Mouse (Mus musculus) olfactory bulb, adult 2 months (tissue): ENCODE data around the gene Atg2a. TPM values are rescaled to one million over a fixed set of nuclear protein-coding genes. Genes with fewer than 3 reads are reported as not detected.
A peak's percentile ranks its signal among the peaks of the same experiment; 100 is the strongest.

ENCODE experiments used
- H3K27ac ChIP-seq: fragments of 200-500 bp; 2 replicates; pipeline ENCODE4 v1.5.1; 2012; ENCODE audit warnings: low read depth, low read length; ENCODE audit not compliant: insufficient read depth
- H3K4me1 ChIP-seq: fragments of 200-500 bp; 2 replicates; pipeline ENCODE4 v1.6.1; 2012; ENCODE audit warnings: low read length; ENCODE audit not compliant: control insufficient read depth, insufficient read depth
- H3K4me3 ChIP-seq: fragments of 200-500 bp; 2 replicates; pipeline ENCODE4 v1.5.1; 2012; ENCODE audit warnings: mild to moderate bottlenecking, low read depth, low read length, moderate library complexity; ENCODE audit not compliant: insufficient read depth
- CTCF ChIP-seq: fragments of 200-500 bp; IDR thresholded peaks from 2 replicates; pipeline ENCODE4 v1.5.1; 2012; ENCODE audit warnings: low read depth, mild to moderate bottlenecking, low read length, moderate library complexity; ENCODE audit not compliant: insufficient read depth
- POLR2A ChIP-seq: fragments of 200-500 bp; IDR thresholded peaks from 2 replicates; pipeline ENCODE4 v1.6.1; 2012; ENCODE audit warnings: mild to moderate bottlenecking, low read depth, low read length, moderate library complexity; ENCODE audit not compliant: insufficient read depth
- WGBS: fragments of 180-500 bp; shearing (Covaris S2); methylation state at CpG from one replicate; pipeline ENCODE4 v1.1.7; 2018; 5-methylcytosine and 5-hydroxymethylcytosine counted together
- polyA plus RNA-seq: library from polyadenylated mRNA; stranded (reverse); fragments of >200 nt; gene quantifications from 2 replicates; pipeline ENCODE4 v1.2.4, GENCODE M21; 2012; ENCODE audit warnings: low replicate concordance; ENCODE audit not compliant: missing spikeins, insufficient read depth, insufficient read length

Atg2a gene
- polyA plus RNA-seq, 1 experiment, result not detected

GRCm38 (mm10) chr19:6271206-6271605, 29.7 kb downstream of the Atg2a start:
- no peak for TF ChIP-seq POLR2A
- TF ChIP-seq CTCF, result no peak
- WGBS, result 58% methylated on average over 8 of the region's 8 CpGs
- H3K4me3 ChIP-seq, result no peak overlapping the region
- H3K27ac ChIP-seq, result no peak overlapping the region
- peaks cover 2% of the 10 kb centered on the region; the same call in 1 of the 2 replicates for H3K4me1 ChIP-seq

DNA sequence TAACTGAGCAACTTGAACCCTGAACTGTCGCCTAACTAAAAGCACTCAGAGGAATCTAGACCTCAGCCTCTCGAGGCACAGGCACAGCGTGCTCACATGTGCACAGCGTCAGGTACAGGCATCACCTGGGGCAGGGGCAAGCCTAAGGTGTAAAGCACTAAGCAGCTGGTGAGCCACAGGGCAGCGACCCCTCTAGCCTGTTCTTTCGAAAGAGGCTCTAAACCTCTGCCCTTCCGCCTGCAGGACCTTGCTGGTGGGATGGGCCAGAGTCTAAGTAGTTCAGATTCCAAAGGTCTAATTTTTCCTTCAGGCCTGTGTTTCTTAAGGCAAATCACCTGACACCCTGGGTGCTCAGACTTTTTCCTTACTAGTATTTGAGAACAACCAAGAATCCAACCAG, 30.6 kb downstream of the Atg2a start:
- 83% methylated on average over 7 of the region's 7 CpGs for WGBS
- Histone ChIP-seq H3K27ac (no peak overlapping the region), H3K4me1 (peaks cover 4% of the 10 kb centered on the region; the same call in 1 of the 2 replicates), H3K4me3 (no peak overlapping the region)
- TF ChIP-seq POLR2A, result no peak
- TF ChIP-seq CTCF, result no peak

DNA sequence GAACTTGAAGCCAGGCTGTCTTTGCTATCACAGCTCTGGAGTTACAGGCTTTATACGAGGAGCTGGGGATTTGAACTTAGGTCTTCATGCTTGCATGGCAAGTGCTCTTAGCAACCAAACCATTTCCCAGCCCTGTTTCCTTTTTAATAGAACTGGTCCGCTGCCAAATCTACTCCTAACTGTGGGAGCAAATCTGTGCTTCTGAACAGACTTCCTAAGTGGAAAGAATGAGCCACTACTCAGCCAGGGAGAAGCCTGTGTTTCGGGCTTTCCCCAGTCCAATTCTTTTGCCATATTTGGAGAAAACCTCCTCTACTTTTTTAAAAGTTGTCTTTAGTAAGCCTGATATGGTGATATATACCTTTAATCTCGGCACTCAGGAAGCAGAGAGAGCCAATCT, 31.3 kb downstream of the Atg2a start:
- Histone ChIP-seq H3K4me3 (no peak overlapping the region), H3K27ac (no peak overlapping the region), H3K4me1 (peaks cover 7% of the 10 kb centered on the region)
- no peak for TF ChIP-seq CTCF
- no peak for TF ChIP-seq POLR2A
- WGBS, result 64% methylated on average over 4 of the region's 4 CpGs

GRCm38 (mm10) chr19:6273592-6273991, 32.1 kb downstream of the Atg2a start:
- TF ChIP-seq CTCF, result no peak
- TF ChIP-seq POLR2A, result no peak
- WGBS, result 86% methylated on average over 4 of the region's 4 CpGs
- H3K27ac ChIP-seq, result no peak overlapping the region
- no peak overlapping the region for H3K4me3 ChIP-seq
- H3K4me1 ChIP-seq, result peaks cover 15% of the 10 kb centered on the region

DNA sequence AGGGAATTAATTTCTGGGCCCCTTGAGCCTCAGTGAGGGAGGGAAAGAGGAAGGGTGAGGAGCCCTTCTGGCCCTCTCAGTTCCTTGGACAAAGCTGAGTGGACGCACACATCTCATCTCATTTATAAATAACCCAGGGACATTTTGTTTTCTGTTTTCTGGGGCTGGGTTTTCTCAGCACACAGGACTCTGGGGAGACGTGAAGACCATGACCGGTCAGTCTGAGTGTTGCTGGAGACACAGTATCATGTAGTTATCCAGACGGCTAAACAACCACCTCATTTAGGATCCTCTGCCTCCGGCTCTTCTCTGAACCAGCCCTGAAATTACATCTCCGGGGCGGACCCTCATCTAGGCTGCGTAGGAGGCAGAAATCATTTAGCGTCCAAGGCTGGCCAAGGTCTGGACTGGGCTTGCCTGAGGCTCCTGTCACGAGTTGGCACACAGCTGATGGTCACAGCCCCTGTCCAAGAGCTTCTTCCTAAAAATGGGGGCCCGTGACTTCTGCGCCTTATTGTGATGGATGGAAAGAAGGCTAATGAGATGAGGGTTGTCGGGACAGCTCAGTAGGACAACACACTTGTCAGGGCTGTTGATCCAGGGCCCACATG, 32.6 kb downstream of the Atg2a start:
- TF ChIP-seq POLR2A (no peak), CTCF (no peak)
- whole genome bisulfite sequencing, result 87% methylated on average over 13 of the region's 13 CpGs
- Histone ChIP-seq H3K4me1 (peaks cover 17% of the 10 kb centered on the region), H3K27ac (no peak overlapping the region), H3K4me3 (no peak overlapping the region)

DNA sequence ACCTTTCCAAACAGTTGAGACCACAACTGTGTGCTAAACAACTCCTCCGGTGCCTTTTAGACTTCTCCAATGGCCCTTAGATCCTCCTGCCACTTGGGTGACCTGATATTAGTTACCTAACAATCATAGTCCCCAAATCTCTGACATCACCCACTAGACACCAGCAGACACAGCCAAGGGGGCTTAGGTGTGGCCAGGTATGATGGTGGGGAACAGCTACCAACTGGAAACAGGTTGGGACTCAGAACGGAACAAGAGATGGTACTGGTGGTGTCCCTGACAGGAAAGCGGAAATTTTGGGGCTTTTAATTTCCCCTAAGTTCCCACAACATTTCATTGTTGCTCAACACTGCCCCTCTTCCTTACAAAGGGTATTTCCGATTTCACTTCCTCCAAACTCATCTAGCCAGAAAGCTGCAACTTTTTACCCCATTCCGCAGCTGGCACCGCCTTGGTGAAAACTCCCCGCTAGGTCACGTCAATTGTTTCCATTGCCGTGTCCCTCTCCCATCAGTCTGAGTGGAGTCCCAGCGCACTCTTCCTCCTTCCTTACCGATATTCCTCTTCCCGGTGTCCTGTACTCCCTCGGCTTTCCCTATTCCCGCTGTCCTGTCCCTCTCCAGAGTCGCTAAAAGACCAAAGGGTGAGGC, 34.4 kb downstream of the Atg2a start:
- Histone ChIP-seq H3K4me1 (peaks cover 26% of the 10 kb centered on the region), H3K4me3 (peak overlapping the region; percentile 97), H3K27ac (peak overlapping the region; percentile 38; the same call in 1 of the 2 replicates)
- WGBS, result 9% methylated on average over 15 of the region's 15 CpGs
- no peak for TF ChIP-seq POLR2A
- no peak for TF ChIP-seq CTCF

GRCm38 (mm10) chr19:6276426-6277421, 35.3 kb downstream of the Atg2a start, which contains the start of gene Ehd1:
Gene Ehd1, plus strand, starts transcription at chr19:6276725.
- Histone ChIP-seq H3K4me3 (peak within 1 kb of the TSS; percentile 97), H3K4me1 (peaks cover 26% of the 10 kb centered on the region), H3K27ac (peak within 1 kb of the TSS; percentile 38; the same call in 1 of the 2 replicates)
- under 1% methylated on average over 105 of the region's 106 CpGs for WGBS
- TF ChIP-seq POLR2A, result peak; percentile 52
- peak; percentile 68; the same call in 1 of the 2 replicates for TF ChIP-seq CTCF

DNA sequence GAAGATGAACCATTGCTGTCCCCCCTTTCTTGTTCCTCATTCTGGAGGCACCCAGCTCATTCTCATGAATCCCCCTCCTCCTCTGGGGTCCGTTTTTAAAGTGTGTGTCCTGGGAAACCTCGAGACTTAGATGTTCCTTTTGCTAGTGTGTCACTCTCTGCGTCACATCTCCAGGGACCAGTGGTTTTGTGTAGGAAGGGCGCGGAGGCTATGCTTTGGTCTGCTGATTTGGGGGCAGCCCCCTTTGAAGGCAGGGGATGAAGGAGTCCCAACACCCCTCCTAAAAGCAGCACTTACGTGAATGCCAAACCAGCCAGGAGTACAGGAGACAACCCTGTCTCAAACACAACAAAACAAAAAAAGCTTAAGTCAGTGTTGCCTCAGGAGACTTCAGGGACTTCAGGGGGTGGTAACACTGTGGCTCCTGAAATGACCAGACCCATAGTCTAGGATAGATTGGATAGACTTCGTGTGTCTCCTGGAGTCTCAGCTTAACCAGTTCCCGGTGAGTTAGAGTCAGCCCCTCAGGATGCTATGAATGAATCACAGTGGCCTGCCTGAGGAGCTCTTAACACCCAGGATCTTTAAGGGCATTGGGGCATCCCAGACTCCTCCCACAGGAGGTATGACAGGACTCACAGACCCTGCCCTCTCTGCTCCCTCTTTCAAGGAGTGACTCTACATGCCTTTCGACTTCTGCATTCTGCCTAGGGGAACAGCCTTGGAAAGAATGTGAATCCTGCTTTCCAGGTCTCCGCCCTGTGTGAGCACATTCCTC, 36.4 kb downstream of the Atg2a start:
- Histone ChIP-seq H3K27ac (no peak overlapping the region), H3K4me1 (peaks cover 26% of the 10 kb centered on the region), H3K4me3 (peak overlapping the region; percentile 97)
- TF ChIP-seq CTCF (no peak), POLR2A (no peak)
- 12% methylated on average over 10 of the region's 10 CpGs for WGBS
